Mouse (Mus musculus) hindlimb bud, embryonic 11.5 days (tissue): ENCODE results near the gene Hfe.
A peak's percentile ranks its signal among the peaks of the same experiment; 100 is the strongest.
"Not testable (repeated sequence)": the region's sequence is repeated elsewhere in the genome, so short reads cannot be mapped to it uniquely, and the experiment has no call there.

Experiments
- DNase-seq: peaks from one replicate; pipeline ENCODE4 v3.0.0-alpha.2; 2012; ENCODE audit warnings: low read depth, low spot score; ENCODE audit errors: extremely low spot score

Gene Hfe

DNA sequence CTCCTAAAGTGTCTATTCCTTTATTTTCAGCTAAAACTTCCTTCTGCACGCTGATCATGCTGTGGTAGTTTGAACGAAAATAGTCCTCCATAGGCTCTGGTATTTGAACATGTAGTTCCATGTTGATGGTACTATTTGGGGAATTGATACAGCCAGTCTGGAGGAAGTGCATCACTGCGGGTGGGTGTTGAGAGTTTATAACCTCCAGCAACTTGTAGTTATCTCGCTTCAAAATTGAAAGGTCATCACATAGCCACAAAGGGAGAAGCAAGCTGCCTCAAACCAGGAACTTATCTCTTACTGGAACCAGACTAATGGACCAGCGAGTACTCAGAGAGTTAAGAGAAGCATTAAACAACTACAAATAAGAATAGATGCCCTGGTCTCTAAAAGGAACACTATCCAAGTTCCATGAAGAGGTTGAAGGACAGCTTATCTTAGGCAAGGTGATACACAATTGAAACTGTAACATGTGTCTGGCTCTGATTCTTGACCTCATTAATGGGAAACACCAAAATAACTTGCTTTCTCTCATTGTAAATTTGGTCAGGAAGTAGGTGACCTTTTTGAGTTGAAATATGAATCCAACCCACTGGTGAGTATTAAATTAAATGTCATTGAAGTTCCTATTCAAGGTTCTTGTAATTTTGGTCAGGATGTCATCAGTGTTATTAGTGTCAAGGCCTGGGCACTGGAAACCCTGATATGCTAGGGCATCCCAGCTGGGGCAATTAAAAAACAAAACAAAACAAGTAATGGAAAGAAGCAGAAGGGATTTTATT, 5.8 kb upstream of the Hfe start:
- DNase-seq: no peak

DNA sequence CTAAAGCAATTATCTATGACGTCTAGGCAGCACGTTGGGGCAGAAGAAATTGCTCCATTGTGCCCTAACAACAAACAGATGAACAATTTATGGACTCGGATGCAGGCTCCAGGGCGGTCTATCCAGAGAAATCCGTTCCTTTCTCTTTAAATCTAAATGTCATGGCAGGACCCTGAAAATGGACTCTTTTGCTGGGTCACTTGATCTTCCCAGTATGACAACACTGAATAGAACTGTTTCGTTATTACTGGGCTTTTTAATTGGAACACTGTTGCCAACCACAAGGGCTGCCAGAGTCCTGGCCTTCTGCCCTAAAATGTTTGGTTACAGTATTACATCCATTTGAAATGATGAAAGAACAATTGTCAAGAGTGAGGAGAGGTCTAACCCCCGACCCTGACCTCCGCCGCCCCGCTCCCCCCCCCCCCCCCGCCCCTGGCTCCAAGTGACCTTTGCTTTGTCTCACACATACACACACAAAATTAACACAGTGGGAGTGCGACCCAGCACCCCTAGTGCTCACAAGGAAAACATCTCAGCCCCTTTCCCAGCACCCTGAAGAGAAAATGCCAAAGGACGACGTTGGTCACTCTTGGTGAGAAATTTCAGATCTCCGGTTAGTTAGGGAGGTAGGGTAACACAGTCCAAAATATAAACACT, 810 bp downstream of the Hfe start:
- DNase-seq: no peak

DNA sequence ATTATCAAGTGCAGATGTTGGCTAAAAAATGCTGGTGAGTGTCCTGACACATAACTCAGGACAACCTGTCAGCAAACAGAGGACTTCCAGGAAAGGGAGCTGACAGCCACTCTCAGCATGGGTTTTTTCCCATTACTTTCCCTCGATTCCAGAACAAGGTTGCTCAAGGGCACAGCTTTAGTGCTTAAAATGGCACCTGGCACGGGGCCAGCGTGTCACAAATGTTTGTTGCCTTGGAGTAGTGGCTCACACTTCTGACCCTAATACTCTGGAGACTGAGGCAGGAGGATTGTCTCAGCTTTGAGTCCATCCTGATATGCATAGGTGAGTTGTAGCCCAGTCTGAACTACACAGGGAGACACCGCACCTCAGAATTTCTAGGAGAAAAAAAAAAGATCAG, 2.0 kb downstream of the Hfe start:
- DNase-seq: no peak

DNA sequence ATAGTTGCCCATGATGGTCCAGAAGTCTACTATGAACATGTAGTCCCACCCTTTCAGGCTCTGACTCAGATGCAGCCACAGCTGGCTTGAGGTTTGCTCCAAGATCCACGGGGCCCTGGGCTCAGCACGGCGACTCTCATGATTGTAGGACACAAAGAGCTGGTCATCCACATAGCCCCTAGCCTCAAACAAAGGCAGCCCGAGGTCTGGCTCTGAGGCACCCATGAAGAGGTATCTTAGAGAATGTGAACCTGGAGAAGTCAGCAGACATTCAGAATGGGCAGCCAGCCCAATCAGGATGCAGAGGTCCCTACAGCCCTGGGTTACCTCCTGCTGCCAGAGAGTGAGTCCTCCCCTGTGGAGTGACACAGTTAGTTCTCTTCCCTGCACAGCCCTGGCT, 2.6 kb downstream of the Hfe start:
- no peak for DNase-seq

DNA sequence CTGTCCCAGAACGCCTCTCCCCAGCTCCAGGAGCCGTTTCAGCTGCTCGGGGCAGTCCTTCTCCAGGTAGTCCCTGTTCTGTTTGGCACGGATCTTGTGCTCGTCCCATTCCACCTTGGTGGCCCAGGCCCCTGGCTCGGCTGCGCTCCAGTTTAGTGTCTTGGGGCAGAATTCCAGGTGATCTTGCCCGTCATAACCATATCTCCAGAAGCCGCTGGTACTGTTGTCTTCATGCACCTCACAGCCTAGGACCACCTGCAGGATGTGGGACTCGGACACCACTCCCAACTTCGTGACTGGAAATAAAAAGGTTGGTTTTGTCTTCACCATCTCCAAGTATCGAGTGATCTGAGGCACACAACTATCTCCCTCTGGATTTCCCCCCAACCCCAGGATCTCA, 3.9 kb downstream of the Hfe start:
- DNase-seq: no peak

DNA sequence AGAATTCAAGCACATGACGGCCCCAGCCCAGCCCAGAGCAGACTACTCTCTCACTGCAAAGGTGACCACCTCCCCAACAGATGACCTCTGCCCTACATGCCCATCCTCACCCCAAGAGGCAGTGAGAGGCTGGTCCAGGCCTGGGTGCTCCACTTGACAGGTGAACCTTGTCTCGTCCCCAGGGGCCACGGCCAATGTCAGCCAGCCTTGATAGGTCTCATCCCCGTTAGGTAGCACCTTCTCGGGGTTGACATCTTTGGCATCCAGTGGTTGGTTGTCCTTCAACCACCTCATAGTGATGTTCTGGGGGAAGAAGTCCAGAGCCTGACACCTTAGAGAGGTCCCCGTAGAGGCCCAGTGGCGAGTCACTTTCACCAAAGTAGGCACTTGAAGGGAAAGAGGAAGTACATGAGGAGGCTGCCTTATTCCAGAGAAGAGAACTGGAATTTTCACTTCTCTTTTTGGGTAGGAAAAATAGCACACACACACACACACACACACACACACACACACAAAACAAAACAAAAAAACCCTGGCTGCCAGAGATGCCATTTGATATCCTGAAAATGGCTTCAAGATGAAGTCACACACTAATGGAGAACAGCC, 4.8 kb downstream of the Hfe start:
- DNase-seq: no peak

DNA sequence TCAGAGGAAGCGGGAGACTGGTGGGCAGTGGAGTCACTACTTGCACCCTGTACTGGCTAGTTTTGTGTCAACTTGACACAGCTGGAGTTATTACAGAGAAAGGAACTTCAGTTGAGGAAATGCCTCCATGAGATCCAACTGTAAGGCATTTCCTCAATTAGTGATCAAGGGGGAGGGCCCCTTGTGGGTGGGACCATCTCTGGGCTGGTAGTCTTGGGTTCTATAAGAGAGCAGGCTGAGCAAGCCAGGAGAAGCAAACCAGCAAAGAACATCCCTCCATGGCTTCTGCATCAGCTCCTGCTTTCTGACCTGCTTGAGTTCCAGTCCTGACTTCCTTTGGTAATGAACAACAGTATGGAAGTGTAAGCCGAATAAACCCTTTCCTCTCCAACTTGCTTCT, 7.9 kb downstream of the Hfe start:
- not testable (repeated sequence) for DNase-seq

DNA sequence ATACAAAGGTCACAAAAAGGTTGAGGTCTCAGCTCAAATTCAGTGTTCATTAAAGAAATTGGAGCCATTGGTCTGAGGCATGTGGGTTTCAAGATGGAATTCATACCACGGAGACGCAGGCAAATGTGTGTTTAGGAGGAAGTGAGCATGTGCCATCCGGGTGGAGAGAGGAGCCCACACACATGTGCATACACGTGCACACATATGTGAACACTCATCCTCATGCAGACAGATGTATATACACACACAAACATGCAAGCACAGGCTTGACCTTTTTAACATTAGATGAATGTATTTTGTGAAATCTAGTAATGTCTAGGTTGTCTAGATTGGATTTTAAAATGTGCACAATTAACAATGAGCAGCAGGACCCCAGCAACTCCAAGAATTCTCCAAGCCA, 8.4 kb downstream of the Hfe start:
- DNase-seq: no peak

DNA sequence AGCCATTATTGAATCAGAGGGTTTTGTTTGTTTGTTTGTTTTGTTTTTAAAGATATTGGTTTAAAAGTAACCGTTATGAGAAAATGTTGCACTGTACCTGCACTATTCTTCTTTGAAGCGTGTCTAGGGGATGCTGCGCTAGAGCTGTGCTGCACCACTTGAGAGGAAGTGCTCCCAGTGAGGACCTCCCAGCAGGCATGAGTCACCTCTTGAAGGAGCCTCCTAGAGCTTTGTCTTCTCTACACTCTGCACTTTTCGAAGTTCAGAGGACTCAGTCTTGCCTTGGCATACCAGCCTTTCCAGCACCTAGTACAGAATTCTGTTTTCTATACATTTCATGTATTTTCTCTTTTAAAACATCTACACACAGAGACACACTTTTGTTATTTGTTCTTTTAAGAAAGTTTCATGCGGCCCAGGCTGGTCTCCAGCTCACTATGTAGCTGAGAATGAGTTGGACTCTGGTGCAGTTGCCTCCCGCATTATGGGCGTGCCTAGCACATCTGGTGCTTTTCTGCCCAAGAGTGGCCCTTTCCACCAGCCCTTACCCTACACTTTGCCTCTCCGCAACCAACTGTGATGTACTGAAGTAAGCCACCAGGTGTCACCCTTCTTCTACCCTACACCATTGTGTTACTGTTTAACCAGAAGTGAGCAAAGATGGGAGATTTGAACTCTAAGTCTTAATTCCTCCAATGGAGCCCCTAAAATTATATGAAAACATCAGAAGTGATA, 9.7 kb downstream of the Hfe start:
- DNase-seq: peak; percentile 83

DNA sequence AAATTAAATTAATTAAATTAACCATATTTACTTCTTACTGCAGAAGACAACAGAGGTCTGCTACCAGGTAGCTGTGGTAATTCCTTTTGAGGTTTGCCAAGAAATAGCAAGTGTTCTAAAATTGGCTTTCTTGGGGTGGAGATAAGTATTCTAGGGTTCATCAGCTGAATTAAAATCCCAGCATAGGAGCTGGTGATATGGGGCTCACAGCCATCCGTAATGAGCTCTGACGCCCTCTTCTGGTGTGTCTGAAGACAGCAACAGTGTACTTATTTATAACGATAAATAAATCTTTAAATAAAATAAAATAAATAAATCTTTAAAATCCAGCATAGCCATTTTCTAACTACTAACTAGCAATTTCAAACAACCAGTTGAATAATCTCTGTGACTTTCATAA, 10.9 kb downstream of the Hfe start:
- DNase-seq: no peak

DNA sequence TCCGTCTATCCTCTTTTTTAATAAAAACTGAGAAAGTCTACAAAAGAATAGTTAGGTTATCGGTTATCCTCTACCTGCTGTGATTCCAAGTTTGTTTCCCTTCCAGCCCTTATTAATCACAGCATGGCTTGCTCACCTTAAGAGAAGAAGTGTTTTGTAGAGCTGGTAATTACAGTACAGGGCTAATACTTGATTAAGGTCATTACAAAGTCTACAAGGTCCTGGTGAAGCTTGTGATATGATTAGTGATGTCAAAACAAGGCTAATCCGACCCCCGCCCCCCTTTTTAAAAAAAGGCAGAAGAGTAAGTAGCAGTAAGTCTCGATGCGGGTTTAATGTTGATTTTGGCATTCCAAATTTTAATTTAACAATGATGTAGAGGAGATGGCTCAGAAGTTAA, 11.7 kb downstream of the Hfe start:
- DNase-seq: no peak

DNA sequence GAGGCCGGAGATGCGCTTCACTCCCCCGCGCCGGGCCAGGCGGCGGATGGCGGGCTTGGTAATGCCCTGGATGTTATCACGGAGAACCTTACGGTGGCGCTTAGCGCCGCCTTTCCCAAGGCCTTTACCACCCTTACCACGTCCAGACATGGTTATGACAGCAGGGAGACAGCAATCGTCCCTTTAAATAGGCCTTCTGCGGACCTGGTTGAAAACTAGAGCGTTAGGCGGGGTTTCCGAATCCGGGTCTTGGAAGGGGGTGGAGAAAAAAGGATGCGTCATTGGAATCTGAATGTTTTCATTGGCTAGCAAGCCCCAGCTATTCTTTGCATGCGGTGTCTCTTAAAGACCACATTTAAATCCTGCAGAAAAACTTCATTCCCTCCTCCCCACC, 12.4 kb downstream of the Hfe start, which contains the start of gene Hist1h4c:
Gene Hist1h4c, minus strand, starts transcription at position 155 of the 394 bp plus-strand sequence.
- peak; percentile 99 for DNase-seq

DNA sequence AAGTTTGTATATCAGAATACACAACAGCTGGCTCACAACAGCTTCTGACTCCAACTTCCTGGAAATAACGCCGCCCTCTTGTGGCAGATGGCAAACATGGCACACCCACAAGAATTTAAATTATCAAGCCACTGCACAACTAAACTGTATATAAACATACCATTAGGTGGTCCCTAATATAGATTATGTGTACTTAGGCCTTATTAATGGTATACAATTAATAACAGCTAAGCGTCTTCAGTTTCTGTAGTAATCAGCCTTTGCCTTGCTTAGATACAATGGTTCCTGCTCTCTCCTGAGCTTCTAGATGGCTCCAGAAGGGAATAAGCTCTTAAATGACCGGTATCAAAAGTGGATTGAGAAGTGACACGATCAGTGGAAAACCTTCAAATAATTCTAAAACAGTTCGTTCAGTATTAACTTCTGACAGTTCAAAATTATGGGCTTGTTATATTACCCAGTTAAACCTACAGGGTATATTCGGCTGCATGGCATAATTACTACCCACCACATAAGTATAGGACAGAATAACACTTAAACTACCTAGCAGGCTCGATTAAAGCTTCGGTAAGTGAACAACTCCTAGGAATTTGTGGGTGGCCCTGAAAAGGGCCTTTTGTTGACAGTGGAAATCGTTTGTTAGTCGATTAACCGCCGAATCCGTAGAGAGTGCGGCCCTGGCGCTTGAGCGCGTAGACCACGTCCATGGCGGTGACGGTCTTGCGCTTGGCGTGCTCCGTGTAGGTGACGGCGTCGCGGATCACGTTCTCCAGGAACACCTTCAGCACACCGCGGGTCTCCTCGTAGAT, 13.0 kb downstream of the Hfe start:
- DNase-seq: peak; percentile 82

DNA sequence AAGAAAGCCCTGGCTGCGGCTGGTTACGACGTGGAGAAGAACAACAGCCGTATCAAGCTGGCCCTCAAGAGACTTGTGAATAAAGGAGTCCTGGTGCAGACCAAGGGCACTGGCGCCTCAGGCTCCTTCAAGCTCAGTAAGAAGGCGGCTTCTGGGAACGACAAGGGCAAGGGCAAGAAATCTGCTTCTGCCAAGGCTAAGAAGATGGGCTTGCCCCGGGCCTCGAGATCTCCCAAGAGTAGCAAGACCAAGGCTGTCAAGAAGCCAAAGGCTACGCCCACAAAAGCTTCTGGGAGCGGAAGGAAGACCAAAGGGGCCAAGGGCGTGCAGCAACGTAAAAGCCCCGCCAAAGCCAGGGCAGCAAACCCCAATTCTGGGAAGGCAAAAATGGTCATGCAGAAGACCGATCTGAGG, 14.6 kb downstream of the Hfe start:
- DNase-seq: no peak

DNA sequence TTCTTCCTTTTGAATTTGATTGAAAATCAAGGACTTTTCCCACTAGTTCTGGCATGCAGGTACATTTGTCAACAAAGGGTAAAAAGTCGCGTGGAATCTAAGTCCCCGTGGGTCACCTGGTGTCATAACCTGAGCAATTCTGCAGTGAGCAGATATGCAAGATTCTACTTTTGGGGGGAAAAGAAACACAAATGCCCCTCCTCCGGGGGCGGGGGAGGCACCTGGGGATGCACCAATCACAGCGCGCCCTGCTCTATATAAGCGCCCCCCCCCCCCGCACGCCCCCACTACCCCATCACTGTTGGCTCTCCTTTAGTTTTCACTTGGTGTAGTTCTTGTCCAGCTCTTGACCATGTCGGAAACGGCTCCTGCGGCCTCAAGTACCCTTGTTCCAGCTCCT, 15.1 kb downstream of the Hfe start, which contains the start of gene Hist1h1t:
Gene Hist1h1t, plus strand, starts transcription at position 301 of the 400 bp plus-strand sequence.
- DNase-seq: no peak

DNA sequence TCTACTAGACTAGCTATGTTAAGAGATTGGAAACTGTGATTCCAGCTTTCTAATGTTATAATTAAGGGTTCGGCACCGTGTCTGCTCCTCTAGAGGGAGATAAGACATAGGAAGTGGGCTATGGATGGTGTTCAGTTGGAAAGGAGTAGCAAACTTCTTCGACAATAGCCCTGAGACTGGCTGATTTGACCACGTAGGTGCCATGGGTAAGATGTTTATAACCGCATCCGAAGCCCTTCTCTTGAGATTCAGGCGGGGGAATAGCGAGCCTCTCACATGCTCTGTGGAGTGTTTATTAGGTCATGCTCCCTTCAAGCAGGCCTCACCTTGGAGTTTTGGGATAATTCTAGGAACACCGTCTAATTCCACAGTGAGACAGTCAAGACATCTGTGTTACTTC, 15.7 kb downstream of the Hfe start:
- DNase-seq: no peak

DNA sequence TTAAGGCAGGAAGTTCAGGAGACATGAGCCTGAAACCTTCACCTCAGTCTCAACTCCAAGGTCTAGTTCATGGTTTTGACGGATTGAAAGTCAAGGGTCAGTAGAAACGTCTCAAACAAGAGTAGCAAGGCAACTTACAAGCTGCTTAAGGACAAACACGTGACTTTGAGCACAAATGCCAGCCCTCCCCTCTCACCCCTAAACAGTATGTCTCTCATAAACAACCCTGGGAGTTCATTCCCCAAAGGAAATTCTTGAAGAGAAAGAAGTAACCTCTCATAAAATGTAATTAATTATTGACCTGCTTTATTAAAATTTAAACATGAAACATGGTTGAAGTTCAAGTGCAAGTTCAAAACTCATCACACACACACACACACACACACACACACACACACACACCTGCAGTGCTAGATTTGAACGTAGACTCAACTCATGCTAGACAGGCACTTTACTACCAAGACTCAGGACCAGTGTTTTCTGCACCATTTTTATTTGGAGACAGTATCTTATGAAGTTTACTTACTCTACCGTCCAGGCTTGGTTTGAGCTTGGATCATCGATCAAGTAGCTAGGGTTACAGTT, 16.7 kb downstream of the Hfe start:
- no peak for DNase-seq

DNA sequence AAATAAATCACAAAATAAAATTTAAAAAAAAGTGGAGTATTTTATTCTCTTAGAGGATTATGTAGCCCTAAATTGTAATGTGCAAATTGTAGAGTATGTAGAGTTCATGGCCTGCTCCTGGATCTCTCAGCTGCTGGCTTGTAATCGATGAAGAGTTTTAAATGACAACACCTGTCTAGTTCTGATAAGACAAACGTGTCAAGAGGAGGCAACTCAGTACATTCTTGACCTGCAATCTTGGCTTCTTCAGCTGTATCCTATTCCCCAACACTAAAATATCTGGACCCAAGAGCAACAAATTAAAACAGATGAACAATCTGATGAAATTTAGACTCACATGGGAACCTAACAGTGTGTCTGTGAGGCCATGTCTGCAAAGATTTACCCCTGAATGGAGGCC, 21.2 kb downstream of the Hfe start:
- DNase-seq: no peak

DNA sequence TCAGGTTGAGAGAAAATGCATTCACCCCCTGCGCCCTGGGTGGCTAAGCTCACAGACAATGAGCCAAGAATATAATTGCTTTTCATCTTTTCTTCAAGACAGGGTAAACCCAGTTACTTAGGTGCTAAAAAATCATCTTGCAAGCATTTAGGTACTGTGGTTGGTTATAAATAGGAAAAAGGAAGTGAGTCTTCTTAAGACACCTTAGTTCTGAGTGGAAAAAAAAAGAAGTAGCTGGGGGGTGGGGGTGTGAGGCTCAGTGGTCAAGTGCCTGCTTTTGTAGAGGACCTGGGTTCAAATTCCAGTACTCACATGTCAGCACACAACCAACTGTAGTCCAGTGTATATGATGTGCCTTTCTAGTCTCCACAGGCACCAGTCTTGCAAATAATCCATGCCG, 21.7 kb downstream of the Hfe start:
- DNase-seq: no peak

DNA sequence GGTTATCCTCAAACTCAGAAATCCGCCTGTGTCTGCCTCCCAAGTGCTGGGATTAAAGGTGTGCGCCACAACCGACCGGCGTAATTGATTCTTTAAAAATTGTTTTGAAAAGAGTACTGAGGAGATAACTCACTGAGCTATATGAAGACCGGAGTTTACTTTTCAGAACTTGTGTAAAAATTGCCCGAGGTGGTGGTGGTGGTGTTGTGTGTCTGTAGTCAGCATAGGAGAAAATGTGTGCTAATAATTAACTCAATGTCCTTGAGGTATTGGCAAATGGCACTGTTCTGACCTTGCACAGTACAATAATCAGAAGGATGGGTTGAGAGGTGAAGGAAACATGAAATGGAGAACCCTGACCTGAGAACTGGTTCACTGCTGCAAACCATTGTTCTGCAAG, 22.7 kb downstream of the Hfe start:
- no peak for DNase-seq
